Mouse (Mus musculus) left cerebral cortex, postnatal 36 days (tissue): Measurements from ENCODE around the gene Scgb1b27. TPM values are rescaled to one million over a fixed set of nuclear protein-coding genes. Genes with fewer than 3 reads are reported as not detected.
"Not testable (repeated sequence)": the region's sequence is repeated elsewhere in the genome, so short reads cannot be mapped to it uniquely, and the experiment has no call there.

Source experiments
- DNase-seq, 2 experiments: peaks; one replicate each; pipeline ENCODE4 v3.0.0; 2021 to 2022; ENCODE audit warnings: low spot score in 2 of 2, mixed read lengths in 1 of 2
- intact Hi-C: fragments of 180-260 bp; cut with DNase I; formaldehyde crosslinking; loops from one replicate; pipeline ENCODE4 v1.15.1; 2025
- total RNA-seq, 2 experiments: library from RNA; stranded (reverse); gene quantifications; 2 replicates each; pipeline ENCODE4 v1.2.3; 2021

Scgb1b27 gene
- total RNA-seq = not detected

DNA sequence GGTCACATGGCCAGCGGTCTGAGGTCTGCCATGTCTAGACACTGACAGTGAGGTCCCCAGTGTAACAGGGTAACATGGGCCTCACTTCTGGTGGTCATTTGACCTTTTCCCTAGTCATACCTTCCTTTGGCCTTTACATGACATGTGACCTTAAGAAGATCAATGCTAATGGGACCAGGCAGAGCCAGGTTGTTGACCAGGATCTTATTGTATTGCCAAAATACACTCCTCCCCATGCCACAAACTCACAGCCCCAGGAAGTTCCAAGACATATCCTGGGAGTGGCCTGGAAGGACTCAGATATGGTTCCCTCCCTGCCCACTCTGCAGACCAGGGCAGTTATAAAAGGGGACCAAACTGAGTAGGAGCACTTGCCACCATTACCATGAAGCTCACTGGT, at the start of gene Scgb1b27:
Gene Scgb1b27, plus strand, starts transcription at position 301 of the 400 bp plus-strand sequence.
- intact Hi-C loops = not testable (repeated sequence)

DNA sequence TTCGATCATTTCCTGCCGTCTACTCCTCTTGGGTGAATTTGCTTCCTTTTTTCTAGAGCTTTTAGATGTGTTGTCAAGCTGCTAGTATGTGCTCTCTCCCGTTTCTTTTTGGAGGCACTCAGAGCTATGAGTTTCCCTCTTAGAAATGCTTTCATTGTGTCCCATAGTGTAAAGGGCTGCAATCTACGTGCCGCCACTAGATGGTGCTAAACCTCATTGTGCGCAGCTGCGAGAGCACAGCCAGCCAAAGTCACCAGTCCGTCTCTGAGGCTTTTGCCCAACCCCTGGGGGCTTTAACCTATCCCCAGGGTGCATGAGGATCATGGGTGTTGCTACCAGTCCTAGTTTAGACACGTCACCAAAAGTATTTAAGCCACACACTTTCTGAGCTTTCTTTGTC, 39.0 kb upstream of the Scgb1b27 start:
- intact Hi-C loops, DNase-seq: not testable (repeated sequence)

More for the DNA sequence above, at the start of gene Scgb1b27:
- DNase-seq = not testable (repeated sequence)

DNA sequence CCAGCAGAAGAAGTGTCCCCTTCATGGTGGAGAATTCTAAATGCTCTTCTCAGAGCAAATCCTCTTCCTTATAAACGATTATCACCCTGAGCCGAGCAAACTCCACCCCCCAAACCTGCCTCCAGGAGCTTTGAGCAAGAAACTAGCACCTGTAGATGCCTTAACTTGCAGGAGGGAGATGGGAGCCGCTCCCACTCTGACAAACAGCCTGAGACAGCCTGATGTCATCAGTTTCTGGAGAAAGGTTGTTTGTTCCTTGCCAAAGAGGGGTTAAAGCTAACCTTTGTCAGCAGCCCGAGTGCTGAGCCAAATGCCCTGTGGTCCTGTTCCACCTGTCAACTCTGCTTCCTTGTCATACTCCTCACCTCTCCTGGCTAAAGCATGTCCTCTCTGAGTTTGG, 7.4 kb upstream of the Scgb1b27 start, which contains the start of gene Scgb2b27:
Gene Scgb2b27, minus strand, starts transcription at position 101 of the 400 bp plus-strand sequence.
- intact Hi-C loops = no loop called here
- DNase-seq = no peak

DNA sequence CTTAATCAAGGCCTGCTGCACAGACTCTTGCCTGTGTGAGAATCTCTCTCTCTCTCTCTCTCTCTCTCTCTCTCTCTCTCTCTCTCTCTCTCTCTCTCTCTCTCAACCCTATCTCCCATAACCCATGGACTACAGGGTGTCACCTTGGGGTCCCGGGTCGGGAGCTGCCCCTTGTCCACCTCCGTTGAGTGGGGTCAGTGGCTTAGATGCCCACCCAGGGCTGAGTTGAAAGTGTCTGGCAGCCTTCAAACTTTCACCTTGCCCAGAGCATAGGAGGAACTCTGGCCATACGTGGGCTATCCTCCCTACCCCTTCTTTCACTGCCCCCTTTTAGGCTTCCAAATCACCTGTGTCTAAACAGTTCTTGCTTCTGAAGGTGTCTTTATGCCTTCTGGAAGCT, 4.4 kb downstream of the Scgb1b27 start:
- no peak for DNase-seq
- intact Hi-C loops = no loop called here

DNA sequence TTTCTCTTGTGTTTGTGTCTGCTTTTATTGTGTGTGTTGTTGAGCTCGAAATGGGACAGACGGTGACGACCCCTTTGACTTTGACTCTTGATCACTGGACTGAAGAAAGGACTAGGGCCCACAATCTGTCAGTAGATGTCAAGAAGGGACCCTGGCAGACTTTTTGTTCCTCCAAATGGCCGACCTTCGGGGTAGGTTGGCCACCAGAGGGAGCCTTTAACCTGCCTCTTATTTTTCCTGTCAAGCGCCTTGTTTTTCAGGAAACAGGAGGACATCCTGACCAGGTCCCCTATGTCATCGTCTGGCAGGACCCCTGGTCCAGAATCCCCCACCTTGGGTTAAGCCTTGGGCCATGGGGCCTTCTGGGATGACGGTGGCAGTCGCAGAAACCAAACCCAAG, 5.9 kb downstream of the Scgb1b27 start:
- DNase-seq, intact Hi-C loops: not testable (repeated sequence)

DNA sequence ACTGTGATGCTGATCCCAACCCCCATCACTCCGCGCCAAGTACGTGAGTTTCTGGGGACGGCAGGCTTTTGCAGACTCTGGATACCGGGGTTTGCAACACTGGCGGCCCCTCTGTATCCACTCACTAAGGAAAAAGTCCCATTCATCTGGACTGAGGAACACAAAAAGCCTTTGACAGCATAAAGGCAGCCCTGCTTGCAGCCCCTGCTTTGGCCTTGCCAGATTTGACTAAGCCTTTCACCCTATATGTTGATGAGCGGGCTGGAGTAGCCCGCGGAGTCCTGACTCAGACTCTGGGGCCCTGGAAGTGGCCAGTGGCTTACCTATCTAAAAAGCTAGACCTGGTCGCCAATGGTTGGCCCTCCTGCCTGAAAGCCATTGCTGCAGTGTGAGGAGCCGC, 8.7 kb downstream of the Scgb1b27 start:
- DNase-seq = no peak
- intact Hi-C loops = no loop called here

DNA sequence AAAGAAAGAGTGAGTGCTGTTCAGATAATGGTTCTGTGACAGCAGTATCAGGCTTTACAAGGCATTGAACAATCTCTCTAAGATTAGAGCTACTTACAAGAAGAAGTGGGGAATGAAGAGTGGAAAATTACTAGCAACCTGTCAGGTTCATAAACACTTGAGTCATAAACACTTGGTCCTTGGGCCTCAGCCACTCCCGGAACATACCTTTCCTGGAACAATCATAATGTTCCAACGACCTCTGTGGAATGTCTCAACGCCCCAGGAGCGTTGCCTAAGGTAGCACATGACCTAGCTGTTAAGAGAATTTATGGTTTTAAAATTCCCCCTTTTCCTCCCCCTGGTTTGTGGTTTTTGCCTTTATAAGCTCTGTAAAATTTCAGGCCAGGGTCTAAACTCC, 13.3 kb downstream of the Scgb1b27 start:
- DNase-seq, intact Hi-C loops: not testable (repeated sequence)

DNA sequence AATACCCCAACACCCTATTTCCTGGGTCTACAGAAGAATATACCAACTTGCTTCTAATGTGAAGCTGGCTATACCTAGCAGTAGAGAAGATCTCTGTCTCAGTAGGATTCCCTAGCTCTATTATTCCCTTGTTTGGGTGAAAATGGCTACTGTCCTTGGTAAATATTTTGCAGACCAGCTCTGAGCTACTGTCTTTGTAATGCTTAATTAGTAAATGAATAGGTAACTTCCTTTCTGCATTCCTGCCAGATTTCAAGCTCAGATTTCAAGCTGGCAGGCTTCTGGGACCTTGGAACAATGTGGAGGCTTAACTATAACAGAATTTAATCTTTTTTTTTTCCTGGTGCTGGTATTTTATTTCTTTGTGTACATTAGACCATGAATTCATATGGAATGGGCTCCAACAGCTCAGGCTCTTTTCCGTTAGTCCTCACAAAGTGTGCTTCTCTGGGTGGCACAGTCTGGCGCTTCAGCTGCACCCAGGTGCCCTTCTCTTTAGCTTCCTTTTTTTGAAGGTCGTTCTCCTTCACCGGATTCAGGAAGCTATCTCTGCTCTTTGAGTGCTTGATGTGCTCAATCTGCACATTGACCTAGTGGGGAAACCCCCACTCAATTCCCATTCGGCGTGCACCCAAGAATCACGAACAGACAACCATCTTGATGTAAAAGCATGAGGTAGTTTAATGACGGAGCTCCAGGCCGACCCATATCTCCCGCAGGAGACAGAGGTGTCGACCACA, 15.0 kb downstream of the Scgb1b27 start:
- intact Hi-C loops, DNase-seq: not testable (repeated sequence)

DNA sequence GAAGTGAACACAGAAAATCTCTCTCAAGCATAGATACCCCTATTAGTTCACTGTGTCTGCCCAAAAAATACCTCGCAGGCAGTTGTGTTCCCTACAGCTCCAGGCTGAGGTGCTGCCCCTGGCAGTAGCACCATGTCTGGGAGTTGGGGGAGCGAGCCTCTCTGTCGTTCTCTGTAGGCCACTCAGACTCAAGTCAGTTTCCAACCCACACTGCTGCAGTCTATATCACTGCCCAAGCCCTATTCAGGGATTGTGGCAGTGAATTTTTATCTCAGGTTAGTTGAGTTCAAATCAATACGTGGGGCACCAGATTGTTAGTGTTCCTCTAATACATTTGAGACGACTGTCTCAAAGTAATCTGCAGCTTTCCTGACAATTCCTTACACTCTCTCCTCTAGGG, 46.8 kb downstream of the Scgb1b27 start:
- not testable (repeated sequence) for DNase-seq

More for the DNA sequence above, 46.8 kb downstream of the Scgb1b27 start:
- intact Hi-C loops = not testable (repeated sequence)

Other genes starting within 250 kb of the Scgb1b27 start
- gene Scgb2b26, start 76.4 kb upstream of the Scgb1b27 start, total RNA-seq = not detected
- gene Scgb2b27, start 7.5 kb upstream of the Scgb1b27 start, total RNA-seq = not detected
- not detected for gene Scgb1b30, start 73.9 kb downstream of the Scgb1b27 start, total RNA-seq
- gene Wtip, start 111.8 kb downstream of the Scgb1b27 start, total RNA-seq = 10 to 100 TPM; 11.6 to 12.3 TPM
- gene Uba2, start 148.1 kb downstream of the Scgb1b27 start, total RNA-seq = 10 to 100 TPM; 88.9 to 89.2 TPM
- 10 to 100 TPM; 20.2 to 24.1 TPM for gene Pdcd2l, start 175.2 kb downstream of the Scgb1b27 start, total RNA-seq
- 100 to 1,000 TPM; 657 to 689 TPM for gene Gpi1, start 208.9 kb downstream of the Scgb1b27 start, total RNA-seq
- not detected for gene Gm6096, start 229.6 kb downstream of the Scgb1b27 start, total RNA-seq